Mouse (Mus musculus) intestine, embryonic 15.5 days (tissue): Measurements from ENCODE around the gene Hmgb1. TPM values are rescaled to one million over a fixed set of nuclear protein-coding genes. Genes with fewer than 3 reads are reported as not detected.

Experiments
- ATAC-seq: fragments of 200-750 bp; cut with Nextera tagmentation; 2 replicates; pipeline ENCODE4 v1.8.0; 2017; ENCODE audit warnings: moderate TSS enrichment, moderate library complexity
- H3K27ac ChIP-seq: fragments of 300-500 bp; sonication (generic); 2 replicates; pipeline ENCODE4 v1.5.1; 2015; ENCODE audit warnings: mild to moderate bottlenecking, inconsistent platforms
- H3K27me3 ChIP-seq: fragments of 300-500 bp; sonication (generic); replicated peaks from 2 replicates; pipeline ENCODE4 v1.6.1; 2015; ENCODE audit warnings: inconsistent platforms
- H3K36me3 ChIP-seq: fragments of 300-500 bp; sonication (generic); 2 replicates; pipeline ENCODE4 v1.6.1; 2015; ENCODE audit warnings: inconsistent platforms
- H3K4me1 ChIP-seq: fragments of 300-500 bp; sonication (generic); replicated peaks from 2 replicates; pipeline ENCODE4 v1.6.1; 2015; ENCODE audit warnings: inconsistent platforms
- H3K4me2 ChIP-seq: fragments of 300-500 bp; sonication (generic); replicated peaks from 2 replicates; pipeline ENCODE4 v1.6.1; 2015; ENCODE audit warnings: mild to moderate bottlenecking, inconsistent platforms
- H3K4me3 ChIP-seq: fragments of 300-500 bp; sonication (generic); replicated peaks from 2 replicates; pipeline ENCODE4 v1.5.1; 2015; ENCODE audit warnings: inconsistent platforms
- H3K9ac ChIP-seq: fragments of 300-500 bp; sonication (generic); 2 replicates; pipeline ENCODE4 v1.6.1; 2015; ENCODE audit warnings: inconsistent platforms
- H3K9me3 ChIP-seq: fragments of 300-500 bp; sonication (generic); 2 replicates; pipeline ENCODE4 v1.6.1; 2016; ENCODE audit warnings: inconsistent platforms
- WGBS: fragments of 180-500 bp; shearing (Covaris S2); methylation state at CpG from one replicate; pipeline ENCODE4 v1.1.7; 2015; 5-methylcytosine and 5-hydroxymethylcytosine counted together
- polyA plus RNA-seq: library from polyadenylated mRNA; unstranded; fragments of >200 nt; fragmentation: Nextera tagmentation; extraction: Ambion mirVana; gene quantifications from 2 replicates; pipeline ENCODE4 v1.2.1, GENCODE M21; 2015

Gene Hmgb1
- polyA plus RNA-seq, 1 experiment from 2014 or later = 1,306 TPM

DNA sequence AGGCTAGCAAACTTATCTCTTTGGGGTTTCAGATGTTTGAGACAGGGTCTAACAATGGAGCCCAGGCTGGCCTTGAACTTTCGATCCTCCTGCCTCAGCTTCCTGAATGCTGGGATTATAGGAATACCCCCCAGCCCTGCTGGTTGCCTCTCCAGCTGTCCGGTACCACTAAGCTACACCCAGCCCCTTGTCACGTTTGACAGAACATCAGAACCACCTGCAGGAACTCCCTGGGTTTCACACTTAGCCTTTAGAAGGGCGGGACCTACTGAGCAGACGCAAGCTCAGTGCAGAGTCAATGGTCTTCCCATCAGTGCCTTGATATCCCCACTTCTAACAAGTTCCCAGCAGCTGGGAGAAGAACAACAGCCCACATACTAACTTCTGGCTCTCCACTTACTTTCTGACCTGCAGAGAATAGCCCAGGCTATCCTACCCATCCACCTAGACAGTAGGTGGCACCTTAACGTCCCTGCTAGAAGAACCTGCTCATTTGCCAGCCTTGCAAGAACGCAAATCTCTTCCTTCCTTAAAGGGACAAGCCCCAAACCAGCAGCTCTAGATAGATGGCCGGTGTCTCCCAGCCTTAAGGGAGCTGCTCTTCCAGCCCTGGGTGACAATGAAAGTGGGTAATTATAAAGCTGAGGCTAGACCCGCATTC lies 178.5 kb downstream of the Hmgb1 start:
- H3K4me3 ChIP-seq = no peak overlapping the region
- WGBS = 64% methylated on average over 9 of the region's 9 CpGs
- H3K4me1 ChIP-seq = peaks cover 22% of the 10 kb centered on the region; the same call in 1 of the 2 replicates
- no peaks in the 10 kb centered on the region for H3K27me3 ChIP-seq
- peak overlapping the region; percentile 70 for H3K4me2 ChIP-seq
- H3K36me3 ChIP-seq = no peaks in the 10 kb centered on the region
- ATAC-seq = no peak
- H3K9ac ChIP-seq = no peak overlapping the region
- H3K27ac ChIP-seq = no peak overlapping the region
- H3K9me3 ChIP-seq = no peaks in the 10 kb centered on the region

DNA sequence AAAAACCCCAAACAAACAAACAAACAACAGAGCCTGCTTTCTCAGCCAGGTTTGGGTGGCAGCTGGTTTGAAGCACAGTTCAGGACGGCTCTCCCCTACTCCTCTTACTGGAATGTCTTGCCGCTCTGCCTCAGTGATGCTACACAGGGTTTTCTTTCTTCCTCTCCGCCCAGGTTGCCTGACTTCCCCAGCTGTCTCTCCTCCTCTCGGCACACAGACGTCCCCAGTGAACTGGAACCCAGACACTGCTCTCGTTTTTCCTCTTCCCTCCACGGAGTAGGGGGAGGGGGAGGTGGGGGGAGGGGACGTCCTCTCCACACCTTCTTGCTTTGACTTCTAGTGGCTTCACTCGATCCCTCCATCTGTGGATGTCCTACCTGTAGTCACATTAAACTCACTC lies 179.2 kb downstream of the Hmgb1 start:
- Histone ChIP-seq H3K27ac (no peak overlapping the region), H3K9me3 (no peaks in the 10 kb centered on the region), H3K27me3 (no peaks in the 10 kb centered on the region), H3K4me1 (peaks cover 22% of the 10 kb centered on the region; the same call in 1 of the 2 replicates), H3K4me3 (no peak overlapping the region), H3K9ac (no peak overlapping the region), H3K36me3 (no peaks in the 10 kb centered on the region), H3K4me2 (no peak overlapping the region)
- 31% methylated on average over 9 of the region's 9 CpGs for WGBS
- no peak for ATAC-seq

DNA sequence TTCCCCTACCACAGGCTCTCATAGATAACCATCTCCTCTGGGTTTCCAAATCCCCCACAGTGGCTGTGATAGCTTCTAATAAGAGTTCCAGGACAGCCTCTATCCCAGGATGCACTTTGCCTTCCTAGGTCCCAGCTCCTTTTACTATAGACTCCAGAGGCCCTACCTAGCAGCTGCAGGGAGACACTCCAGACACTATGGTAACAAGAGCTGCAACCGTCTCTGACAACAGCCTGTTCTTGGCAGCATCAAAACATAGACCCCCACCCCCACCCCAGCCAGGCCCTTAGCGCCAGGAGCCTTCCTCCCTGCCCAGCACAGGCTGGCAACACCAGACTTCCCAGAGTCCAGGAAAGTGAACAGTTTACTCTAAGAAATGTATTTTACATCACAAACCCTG lies 181.2 kb downstream of the Hmgb1 start:
- 45% methylated on average over 2 of the region's 2 CpGs for WGBS
- Histone ChIP-seq H3K27me3 (no peaks in the 10 kb centered on the region), H3K9me3 (no peaks in the 10 kb centered on the region), H3K4me1 (peaks cover 22% of the 10 kb centered on the region; the same call in 1 of the 2 replicates), H3K4me3 (no peak overlapping the region), H3K9ac (no peak overlapping the region), H3K36me3 (no peaks in the 10 kb centered on the region), H3K27ac (no peak overlapping the region), H3K4me2 (no peak overlapping the region)
- no peak for ATAC-seq

DNA sequence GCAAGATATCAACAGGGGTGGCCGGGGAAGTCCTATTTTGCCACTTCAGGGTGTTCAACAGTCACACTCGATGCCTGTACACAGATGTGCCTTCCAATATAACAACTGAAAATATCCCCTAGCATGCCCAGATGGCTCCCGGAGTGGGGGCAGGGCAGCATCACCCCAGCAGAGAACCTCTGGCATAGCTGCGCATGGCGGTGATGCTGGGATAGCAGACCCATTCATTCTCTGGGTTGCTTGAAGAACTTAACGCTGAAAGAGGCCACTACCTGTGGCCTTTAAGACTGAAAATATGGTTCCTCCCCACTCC lies 181.5 kb downstream of the Hmgb1 start:
- no peak for ATAC-seq
- 65% methylated on average over 6 of the region's 6 CpGs for WGBS
- 0 out of 2 replicates have a peak overlapping the region, but pooled peaks have one; percentile 13 for H3K27ac ChIP-seq

DNA sequence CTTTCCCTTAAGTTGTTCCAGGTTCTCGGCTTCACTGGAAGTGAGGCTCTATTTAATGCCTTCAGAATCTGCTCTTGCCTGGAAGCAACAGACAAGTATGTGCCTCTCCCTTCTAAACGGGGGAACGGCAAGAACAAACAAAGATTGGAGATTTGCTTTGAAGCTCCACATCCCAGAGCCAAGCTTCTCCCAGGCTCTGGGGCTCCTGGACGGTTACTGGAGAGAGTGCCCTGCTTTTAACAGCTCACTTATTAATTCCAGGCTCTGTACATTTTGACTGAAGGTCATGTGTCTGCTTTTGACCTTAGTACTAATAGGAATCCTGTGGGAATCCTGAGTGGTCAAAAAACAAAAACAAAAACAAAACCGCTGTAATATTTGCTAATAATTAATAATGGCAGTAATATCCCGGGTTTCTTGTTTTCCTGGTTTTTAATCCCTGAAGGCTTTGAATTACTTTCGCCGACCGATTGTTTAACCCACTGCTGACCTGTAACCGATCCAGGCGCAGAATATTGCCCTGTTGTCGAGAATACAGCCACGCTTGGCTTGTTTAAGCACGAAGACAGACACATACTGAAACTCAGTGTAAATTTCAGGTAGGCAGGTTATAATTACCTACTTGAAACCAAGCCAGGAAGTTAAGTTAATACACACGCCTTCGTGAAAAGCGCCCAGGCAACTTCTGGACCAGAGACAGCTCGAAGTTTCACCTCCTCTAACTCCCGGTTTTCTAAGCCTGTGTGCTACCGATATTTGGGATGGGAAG lies 182.1 kb downstream of the Hmgb1 start:
- Histone ChIP-seq H3K9me3 (no peaks in the 10 kb centered on the region), H3K4me2 (peak overlapping the region; percentile 28), H3K4me1 (peaks cover 20% of the 10 kb centered on the region; the same call in 1 of the 2 replicates), H3K9ac (no peak overlapping the region), H3K36me3 (no peaks in the 10 kb centered on the region), H3K27ac (peak overlapping the region; percentile 41; the same call in 1 of the 2 replicates), H3K4me3 (no peak overlapping the region), H3K27me3 (no peaks in the 10 kb centered on the region)
- 0 out of 2 replicates have a peak, but pooled peaks have one; percentile 32 for ATAC-seq
- WGBS = 43% methylated on average over 20 of the region's 20 CpGs

More for the DNA sequence above, 181.5 kb downstream of the Hmgb1 start:
- no peak overlapping the region for H3K9ac ChIP-seq
- H3K4me3 ChIP-seq = no peak overlapping the region
- peak overlapping the region; percentile 28 for H3K4me2 ChIP-seq
- no peaks in the 10 kb centered on the region for H3K27me3 ChIP-seq
- H3K4me1 ChIP-seq = peaks cover 22% of the 10 kb centered on the region; the same call in 1 of the 2 replicates
- no peaks in the 10 kb centered on the region for H3K9me3 ChIP-seq
- H3K36me3 ChIP-seq = no peaks in the 10 kb centered on the region

DNA sequence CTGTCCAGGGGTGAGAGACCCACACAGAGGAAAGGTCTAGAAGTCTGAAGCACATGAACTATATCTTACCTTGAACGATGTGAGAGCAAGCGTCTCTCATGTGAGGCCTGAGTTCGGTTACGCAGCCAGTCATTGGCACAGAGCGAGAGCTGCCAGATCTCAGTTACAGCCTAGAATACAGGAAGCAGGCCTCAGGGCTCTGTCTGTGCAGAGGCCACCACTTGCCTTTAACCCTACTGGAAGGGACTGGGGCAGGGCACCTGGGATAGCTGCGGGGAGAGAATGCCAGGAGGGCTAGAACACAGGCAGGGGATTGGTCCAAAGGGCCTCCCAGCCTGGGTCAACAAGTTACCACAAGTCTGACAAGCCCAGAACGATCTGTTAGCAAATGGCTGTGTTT lies 184.5 kb downstream of the Hmgb1 start:
- Histone ChIP-seq H3K9ac (no peak overlapping the region), H3K36me3 (no peaks in the 10 kb centered on the region), H3K4me1 (peaks cover 9% of the 10 kb centered on the region; the same call in 1 of the 2 replicates), H3K4me2 (no peak overlapping the region), H3K4me3 (no peak overlapping the region), H3K27me3 (no peaks in the 10 kb centered on the region), H3K27ac (no peak overlapping the region), H3K9me3 (no peaks in the 10 kb centered on the region)
- whole genome bisulfite sequencing = 93% methylated on average over 7 of the region's 7 CpGs
- no peak for ATAC-seq

DNA sequence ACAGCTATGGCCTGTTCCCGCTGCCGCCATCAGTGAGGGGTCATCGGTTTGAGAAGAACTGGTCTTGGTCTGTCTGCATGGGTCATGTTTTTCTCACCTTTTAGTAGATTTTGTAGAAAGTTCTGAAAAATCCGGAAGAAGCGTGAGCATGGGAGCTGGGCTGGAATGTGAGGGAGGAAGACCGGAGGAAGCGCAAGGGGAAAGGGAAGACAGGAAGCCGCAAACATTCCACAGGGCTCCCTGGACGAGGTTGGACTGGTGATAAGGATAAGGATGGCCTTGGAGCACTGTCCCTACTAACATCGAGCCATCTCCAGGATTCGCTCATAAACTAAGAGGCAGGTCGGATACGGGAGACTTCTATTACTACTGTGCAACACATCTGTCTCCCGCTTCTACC lies 185.8 kb downstream of the Hmgb1 start:
- WGBS = 78% methylated on average over 14 of the region's 14 CpGs
- Histone ChIP-seq H3K27me3 (no peaks in the 10 kb centered on the region), H3K36me3 (no peaks in the 10 kb centered on the region), H3K4me3 (no peak overlapping the region), H3K4me2 (no peak overlapping the region), H3K9me3 (no peaks in the 10 kb centered on the region), H3K9ac (no peak overlapping the region), H3K4me1 (peaks cover 9% of the 10 kb centered on the region; the same call in 1 of the 2 replicates), H3K27ac (no peak overlapping the region)
- ATAC-seq = no peak

DNA sequence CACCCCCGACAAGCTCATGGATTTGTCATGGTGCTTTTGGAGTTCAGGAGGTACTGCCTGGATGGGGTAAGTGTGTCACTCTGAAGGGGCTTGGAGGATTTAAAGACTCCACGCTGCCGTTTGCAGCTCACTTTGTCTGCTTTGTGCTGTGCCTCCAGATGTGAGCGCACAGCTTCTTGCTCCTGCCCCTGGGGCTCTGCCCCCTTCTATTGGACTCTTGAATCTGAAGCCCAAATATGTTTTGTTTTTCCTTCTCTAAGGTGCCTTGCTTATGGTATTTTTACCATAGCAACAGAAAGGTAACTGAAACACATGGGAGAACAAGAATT lies 187.6 kb downstream of the Hmgb1 start:
- H3K9me3 ChIP-seq = no peaks in the 10 kb centered on the region
- no peak overlapping the region for H3K4me3 ChIP-seq
- no peak overlapping the region for H3K27ac ChIP-seq
- no peak overlapping the region for H3K9ac ChIP-seq
- H3K27me3 ChIP-seq = no peaks in the 10 kb centered on the region
- 0 out of 2 replicates have a peak, but pooled peaks cover 2% of the 10 kb centered on the region for H3K4me1 ChIP-seq
- 58% methylated on average over 4 of the region's 4 CpGs for WGBS
- no peak overlapping the region for H3K4me2 ChIP-seq
- no peaks in the 10 kb centered on the region for H3K36me3 ChIP-seq
- no peak for ATAC-seq

Other genes with a start within 250 kb of the Hmgb1 start
- 0.57 and 2.3 TPM in 2 replicates for gene Gm42791, start 189.3 kb downstream of the Hmgb1 start, polyA plus RNA-seq
- 33.7 and 37.1 TPM in 2 replicates for gene Uspl1, start 139 bp downstream of the Hmgb1 start, polyA plus RNA-seq
- 11.7 and 13.2 TPM in 2 replicates for gene Alox5ap, start 80.3 kb upstream of the Hmgb1 start, polyA plus RNA-seq
- gene Medag, start 227.3 kb upstream of the Hmgb1 start, polyA plus RNA-seq = 2.2 and 2.4 TPM in 2 replicates